Mouse (Mus musculus) olfactory bulb, adult 2 months (tissue): Measurements from ENCODE around the gene Set.

ENCODE experiments used
- CTCF ChIP-seq: fragments of 200-500 bp; IDR thresholded peaks from 2 replicates; pipeline ENCODE4 v1.5.1; 2012; ENCODE audit warnings: low read depth, mild to moderate bottlenecking, low read length, moderate library complexity; ENCODE audit not compliant: insufficient read depth
- POLR2A ChIP-seq: fragments of 200-500 bp; IDR thresholded peaks from 2 replicates; pipeline ENCODE4 v1.6.1; 2012; ENCODE audit warnings: mild to moderate bottlenecking, low read depth, low read length, moderate library complexity; ENCODE audit not compliant: insufficient read depth

DNA sequence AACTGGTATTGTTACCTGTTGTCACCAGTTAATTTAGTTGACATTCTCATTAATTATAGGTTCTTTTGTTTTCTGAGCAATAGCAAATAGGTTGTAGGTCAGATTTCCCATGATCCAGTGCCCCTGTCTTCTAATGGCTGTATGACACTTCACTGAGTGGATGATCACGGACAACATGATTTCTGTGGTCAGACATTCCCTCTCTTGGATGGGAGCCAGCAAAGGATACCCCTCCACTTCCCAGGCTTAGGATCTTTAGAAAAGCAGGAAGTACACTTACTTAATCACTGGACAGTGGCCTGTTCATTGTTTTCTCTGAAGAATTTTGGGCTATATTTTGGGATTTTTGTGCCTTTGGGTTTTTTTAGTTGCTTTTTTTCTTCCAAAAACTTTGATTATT, 48.1 kb upstream of the Set start:
- TF ChIP-seq CTCF: no peak
- no peak for TF ChIP-seq POLR2A
